In genomic region chr13:32055321-32055720, GRCm38 (mm10) we compare ENCODE assay signal across 11 mouse cellular contexts.
DNase-seq lines count a peak whose midpoint lies in the region; ATAC-seq and TF ChIP-seq lines count a peak whose summit lies in the region.
"Had no signal": no experiment of that assay in that cellular context is flagged by ENCODE, and none has a peak within 500 bp of the region (broad histone marks: within the 10 kb centered on the region; RNA-seq: fewer than 3 reads in every experiment).

No protein-coding gene starts in this region.

- no peak for TF ChIP-seq CTCF in liver, adult 2 months (IDR thresholded peaks at IDR 0.05; ENCODE audit: low read depth, low read length)
- TF ChIP-seq CTCF in hindbrain, postnatal 0 days (IDR thresholded peaks at IDR 0.05; ENCODE audit: low read depth): no peak

- TF ChIP-seq POLR2A in liver, adult 2 months (IDR thresholded peaks at IDR 0.05; ENCODE audit: extremely low read depth, insufficient read depth, low read length): no peak
- TF ChIP-seq POLR2A in myocyte (IDR thresholded peaks at IDR 0.05; ENCODE audit: insufficient read length, low read depth): no peak

- no peak for ATAC-seq in liver, embryonic 11.5 days (replicated peaks; ENCODE audit: low FRiP score)
- peak; percentile 71 for ATAC-seq in hindbrain, postnatal 0 days

- no peaks in the 10 kb centered on the region for H3K27me3 ChIP-seq in liver, adult 2 months (ENCODE audit: control insufficient read depth, insufficient read depth, low read length)
- no peaks in the 10 kb centered on the region for H3K27me3 ChIP-seq in liver, embryonic 11.5 days (replicated peaks; ENCODE audit: control insufficient read depth, insufficient read depth, low read length)
- H3K27me3 ChIP-seq in embryonic facial prominence, embryonic 10.5 days (replicated peaks; ENCODE audit: low read depth, poor library complexity, severe bottlenecking): peaks cover 25% of the 10 kb centered on the region
- H3K27me3 ChIP-seq in hindbrain, postnatal 0 days (ENCODE audit: insufficient read depth, low read length): no peaks in the 10 kb centered on the region
- no peaks in the 10 kb centered on the region for H3K27me3 ChIP-seq in myocyte (ENCODE audit: control insufficient read depth, insufficient read depth, insufficient read length)

- H3K27ac ChIP-seq in liver, adult 2 months (replicated peaks; ENCODE audit: insufficient read depth, low read depth, low read length): no peak overlapping the region
- no peak overlapping the region for H3K27ac ChIP-seq in liver, embryonic 11.5 days (ENCODE audit: low read depth, low read length)
- no peak overlapping the region for H3K27ac ChIP-seq in embryonic facial prominence, embryonic 10.5 days (replicated peaks)
- H3K27ac ChIP-seq in hindbrain, postnatal 0 days: no peak overlapping the region
- H3K27ac ChIP-seq: limb, embryonic 12.5 days had no signal

- DNase-seq in liver, adult 2 months (ENCODE audit: extremely low read depth, low read depth, low spot score): peak; percentile 5
- DNase-seq in liver, embryonic 11.5 days (ENCODE audit: low spot score): no peak
- peak; percentile 15 for DNase-seq in embryonic facial prominence, embryonic 10.5 days (ENCODE audit: low spot score)
- peak; percentile 27 for DNase-seq in hindbrain, postnatal 0 days (ENCODE audit: low spot score)
- no peak for DNase-seq in ovary, adult 18-20 months (ENCODE audit: low spot score)
- DNase-seq in right cerebral cortex, postnatal 25 days: no peak
- no peak for DNase-seq in cerebellum, postnatal 14 days
- DNase-seq: heart, postnatal 36 days had no signal

- H3K36me3 ChIP-seq in liver, adult 2 months (ENCODE audit: control insufficient read depth, insufficient read depth, low read length): no peaks in the 10 kb centered on the region
- no peaks in the 10 kb centered on the region for H3K36me3 ChIP-seq in liver, embryonic 11.5 days (ENCODE audit: control insufficient read depth, insufficient read depth, low read length)
- no peaks in the 10 kb centered on the region for H3K36me3 ChIP-seq in embryonic facial prominence, embryonic 10.5 days (replicated peaks)
- H3K36me3 ChIP-seq in hindbrain, postnatal 0 days (ENCODE audit: insufficient read depth, low read length): no peaks in the 10 kb centered on the region
- H3K36me3 ChIP-seq in myocyte (ENCODE audit: control insufficient read depth, insufficient read depth): no peaks in the 10 kb centered on the region
- H3K36me3 ChIP-seq: G1E; limb, embryonic 12.5 days had no signal

- H3K79me2 ChIP-seq in liver, adult 2 months (ENCODE audit: control insufficient read depth, insufficient read depth, low read length): no peaks in the 10 kb centered on the region
- H3K79me2 ChIP-seq in myocyte (ENCODE audit: control insufficient read depth, insufficient read depth): no peaks in the 10 kb centered on the region

- no peaks in the 10 kb centered on the region for H3K9me3 ChIP-seq in liver, embryonic 11.5 days (ENCODE audit: control insufficient read depth, low read length)
- 0 out of 2 replicates have a peak, but pooled peaks cover 2% of the 10 kb centered on the region for H3K9me3 ChIP-seq in embryonic facial prominence, embryonic 10.5 days
- H3K9me3 ChIP-seq in hindbrain, postnatal 0 days (ENCODE audit: low read length): no peaks in the 10 kb centered on the region
- H3K9me3 ChIP-seq: G1E; limb, embryonic 12.5 days had no signal

- H3K9ac ChIP-seq in liver, adult 2 months (ENCODE audit: low read depth, low read length): no peak overlapping the region
- H3K9ac ChIP-seq in liver, embryonic 11.5 days (ENCODE audit: low read depth, low read length): no peak overlapping the region
- H3K9ac ChIP-seq in hindbrain, postnatal 0 days (replicated peaks; ENCODE audit: low read length): no peak overlapping the region
- H3K9ac ChIP-seq: limb, embryonic 12.5 days had no signal

- no peaks in the 10 kb centered on the region for H3K4me1 ChIP-seq in liver, adult 2 months (ENCODE audit: control insufficient read depth, insufficient read depth, low read length)
- no peaks in the 10 kb centered on the region; the same call in 1 of the 2 replicates for H3K4me1 ChIP-seq in liver, embryonic 11.5 days (replicated peaks; ENCODE audit: control insufficient read depth, insufficient read depth, low read length)
- H3K4me1 ChIP-seq in embryonic facial prominence, embryonic 10.5 days: peaks cover 17% of the 10 kb centered on the region
- no peaks in the 10 kb centered on the region for H3K4me1 ChIP-seq in hindbrain, postnatal 0 days (ENCODE audit: insufficient read depth, low read length)

- WGBS in liver, adult 2 months: 83% methylated on average over 6 of the region's 6 CpGs
- 61% methylated on average over 6 of the region's 6 CpGs for WGBS in liver, embryonic 11.5 days
- WGBS in embryonic facial prominence, embryonic 10.5 days: 38% methylated on average over 6 of the region's 6 CpGs
- 35% methylated on average over 6 of the region's 6 CpGs for WGBS in hindbrain, postnatal 0 days

- no peak overlapping the region for H3K4me3 ChIP-seq in liver, adult 2 months (ENCODE audit: insufficient read depth, low read depth, low read length)
- no peak overlapping the region for H3K4me3 ChIP-seq in liver, embryonic 11.5 days (ENCODE audit: low read depth, low read length)
- H3K4me3 ChIP-seq in embryonic facial prominence, embryonic 10.5 days: no peak overlapping the region
- no peak overlapping the region for H3K4me3 ChIP-seq in hindbrain, postnatal 0 days (ENCODE audit: low read length)
- no peak overlapping the region for H3K4me3 ChIP-seq in myocyte
- H3K4me3 ChIP-seq: limb, embryonic 12.5 days had no signal

- no peak overlapping the region for H3ac ChIP-seq in myocyte (ENCODE audit: control insufficient read depth, insufficient read length)

- H3K4me2 ChIP-seq in liver, embryonic 11.5 days: no peak overlapping the region
- H3K4me2 ChIP-seq in hindbrain, postnatal 0 days (ENCODE audit: low read depth, low read length): no peak overlapping the region
- H3K4me2 ChIP-seq in myocyte (ENCODE audit: low read depth): peak overlapping the region; percentile 27
- H3K4me2 ChIP-seq: limb, embryonic 12.5 days had no signal

TF ChIP-seq in myocyte, 11 proteins besides CTCF, POLR2A, EP300 and RAD21:
- no peak for TF ChIP-seq MAX (IDR thresholded peaks at IDR 0.05; ENCODE audit: low read depth)
- peak; percentile 45 for TF ChIP-seq TCF12 (IDR thresholded peaks at IDR 0.05; ENCODE audit: insufficient read depth, poor library complexity, severe bottlenecking)
- no peak for TF ChIP-seq E2F4 (IDR thresholded peaks at IDR 0.05; ENCODE audit: insufficient read depth)
- no peak for TF ChIP-seq USF1 (IDR thresholded peaks at IDR 0.05; ENCODE audit: low read depth)
- TF ChIP-seq POLR2AphosphoS2 (IDR thresholded peaks at IDR 0.05; ENCODE audit: insufficient read length, low read depth): no peak
- TF ChIP-seq TCF3 (IDR thresholded peaks at IDR 0.05; ENCODE audit: insufficient read length, low read depth): no peak
- TF ChIP-seq REST (IDR thresholded peaks at IDR 0.05; ENCODE audit: insufficient read depth, insufficient read length): no peak
- peak in 1 of 3 experiments; percentile 35 for TF ChIP-seq MYOG (IDR thresholded peaks at IDR 0.05; ENCODE audit: control insufficient read depth in 1 of 3, insufficient read depth in 1 of 3, insufficient read length in 2 of 3, low read depth in 2 of 3)
- no peak for TF ChIP-seq CEBPB (IDR thresholded peaks at IDR 0.05; ENCODE audit: insufficient read depth, poor library complexity, severe bottlenecking)
- peak in 2 of 3 experiments; percentile 25 to 67 for TF ChIP-seq MYOD1 (IDR thresholded peaks at IDR 0.05; ENCODE audit: control insufficient read depth in 1 of 3, insufficient read length in 2 of 3, low read depth in 2 of 3)
- no peak for TF ChIP-seq SRF (IDR thresholded peaks at IDR 0.05; ENCODE audit: control insufficient read depth, insufficient read length, low read depth)

Comparison
In these comparisons a context has a peak if more than half of its experiments do, and no peak if none do; other contexts are left out.
1. DNase-seq: peak in liver, adult 2 months (single experiment), embryonic facial prominence, embryonic 10.5 days (single experiment) and hindbrain, postnatal 0 days (single experiment); none in liver, embryonic 11.5 days (single experiment), ovary, adult 18-20 months (single experiment), right cerebral cortex, postnatal 25 days (single experiment) and cerebellum, postnatal 14 days (0 of 2).